Mouse (Mus musculus) forebrain, embryonic 12.5 days (tissue): Measurements from ENCODE around the gene Invs. TPM values are rescaled to one million over a fixed set of nuclear protein-coding genes. Genes with fewer than 3 reads are reported as not detected.

Experiments
- ATAC-seq: fragments of 200-750 bp; cut with Nextera tagmentation; 2 replicates; pipeline ENCODE4 v1.8.0; 2017; ENCODE audit warnings: moderate TSS enrichment; ENCODE audit not compliant: low FRiP score
- H3K27ac ChIP-seq: fragments of 300-500 bp; sonication (generic); 2 replicates; pipeline ENCODE4 v1.5.1; 2016; ENCODE audit warnings: mild to moderate bottlenecking
- H3K27me3 ChIP-seq: fragments of 300-500 bp; sonication (generic); 2 replicates; pipeline ENCODE4 v1.6.1; 2016; ENCODE audit warnings: mild to moderate bottlenecking
- H3K36me3 ChIP-seq: fragments of 300-500 bp; sonication (generic); replicated peaks from 2 replicates; pipeline ENCODE4 v1.6.1; 2016; ENCODE audit warnings: mild to moderate bottlenecking
- H3K4me1 ChIP-seq: fragments of 300-500 bp; sonication (generic); 2 replicates; pipeline ENCODE4 v1.6.1; 2016
- H3K4me2 ChIP-seq: fragments of 300-500 bp; sonication (generic); 2 replicates; pipeline ENCODE4 v1.6.1; 2016; ENCODE audit warnings: mild to moderate bottlenecking, moderate library complexity
- H3K4me3 ChIP-seq: fragments of 300-500 bp; sonication (generic); replicated peaks from 2 replicates; pipeline ENCODE4 v1.5.1; 2016; ENCODE audit warnings: mild to moderate bottlenecking
- H3K9ac ChIP-seq: fragments of 300-500 bp; sonication (generic); 2 replicates; pipeline ENCODE4 v1.6.1; 2016; ENCODE audit warnings: mild to moderate bottlenecking
- H3K9me3 ChIP-seq: fragments of 300-500 bp; sonication (generic); 2 replicates; pipeline ENCODE4 v1.6.1; 2016
- WGBS: fragments of 180-500 bp; shearing (Covaris S2); methylation state at CpG from one replicate; pipeline ENCODE4 v1.1.7; 2016; 5-methylcytosine and 5-hydroxymethylcytosine counted together
- polyA plus RNA-seq: library from polyadenylated mRNA; unstranded; fragments of >200 nt; fragmentation: Nextera tagmentation; extraction: Ambion mirVana; gene quantifications from 2 replicates; pipeline ENCODE4 v1.2.1, GENCODE M21; 2016

Invs gene
- 8.7 and 10.5 TPM in 2 replicates for polyA plus RNA-seq

DNA sequence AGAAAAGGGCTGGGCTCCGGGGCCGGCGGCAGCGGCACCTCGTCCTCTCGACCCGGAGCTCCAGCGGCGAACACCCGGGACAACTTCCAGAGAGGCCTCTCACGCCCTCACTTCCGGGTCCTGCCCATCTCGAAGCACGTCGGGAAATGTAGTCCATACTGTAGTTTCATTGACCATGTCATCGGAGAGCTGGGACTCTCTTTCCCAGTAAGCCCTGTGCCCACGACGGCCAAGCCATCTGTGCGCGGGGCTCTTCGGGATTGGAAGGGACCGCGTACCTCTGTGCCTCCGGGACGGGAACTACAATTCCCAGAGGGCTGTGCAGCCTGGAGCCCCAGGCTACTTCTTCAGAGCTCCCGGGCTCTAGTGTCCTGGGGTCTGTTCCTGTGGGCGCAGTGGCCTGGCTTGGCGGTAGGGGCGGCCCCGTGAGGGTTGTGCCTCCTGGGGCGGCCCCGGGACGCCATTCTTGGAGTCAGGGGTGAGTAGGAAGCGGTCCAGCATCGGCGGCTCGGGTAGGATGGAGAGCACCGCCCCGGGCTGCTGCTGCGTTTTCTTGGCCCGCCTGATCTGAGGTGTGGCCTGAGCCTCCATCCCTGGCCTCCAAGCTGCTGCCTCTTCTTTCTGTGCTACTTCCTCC lies at the start of gene Invs, which contains the start of gene Erp44:
TSS of gene Invs (plus strand) at position 263 of the 637 bp plus-strand sequence.
TSS of gene Erp44 (minus strand) at position 61 of the 637 bp plus-strand sequence.
- Histone ChIP-seq H3K4me3 (peak within 1 kb of the TSS; percentile 93), H3K36me3 (no peaks in the 10 kb centered on the region), H3K4me2 (peak within 1 kb of the TSS; percentile 91), H3K27me3 (no peaks in the 10 kb centered on the region), H3K4me1 (peaks cover 12% of the 10 kb centered on the region), H3K27ac (peak within 1 kb of the TSS; percentile 74), H3K9ac (peak within 1 kb of the TSS; percentile 85), H3K9me3 (no peaks in the 10 kb centered on the region)
- peak; percentile 99 for ATAC-seq
- WGBS, result under 1% methylated on average over 41 of the region's 41 CpGs

DNA sequence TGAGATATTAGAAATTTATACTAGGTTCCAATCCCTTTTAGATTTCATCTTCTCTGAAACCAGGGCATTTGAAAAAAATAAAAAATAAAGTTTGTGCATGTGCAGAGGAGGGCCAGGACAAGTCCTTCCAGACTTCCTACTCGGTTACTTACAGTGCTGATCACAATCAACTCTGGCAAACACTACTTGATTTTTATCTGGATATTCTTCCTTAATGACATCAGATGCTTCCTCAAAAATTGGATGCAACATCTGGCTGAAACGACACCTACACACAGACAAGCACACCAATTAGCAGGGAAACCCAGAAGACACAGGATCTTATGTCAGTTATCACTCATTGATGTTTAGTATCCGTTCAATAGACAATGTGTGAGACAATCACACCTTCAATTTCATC lies 42.8 kb upstream of the Invs start:
- no peak overlapping the region for H3K27ac ChIP-seq
- H3K9ac ChIP-seq, result no peak overlapping the region
- 0 out of 2 replicates have a peak, but pooled peaks cover 3% of the 10 kb centered on the region for H3K36me3 ChIP-seq
- 80% methylated on average over 3 of the region's 3 CpGs for WGBS
- H3K27me3 ChIP-seq, result no peaks in the 10 kb centered on the region
- no peak overlapping the region for H3K4me3 ChIP-seq
- no peaks in the 10 kb centered on the region for H3K4me1 ChIP-seq
- H3K4me2 ChIP-seq, result no peak overlapping the region
- no peak for ATAC-seq
- H3K9me3 ChIP-seq, result no peaks in the 10 kb centered on the region

DNA sequence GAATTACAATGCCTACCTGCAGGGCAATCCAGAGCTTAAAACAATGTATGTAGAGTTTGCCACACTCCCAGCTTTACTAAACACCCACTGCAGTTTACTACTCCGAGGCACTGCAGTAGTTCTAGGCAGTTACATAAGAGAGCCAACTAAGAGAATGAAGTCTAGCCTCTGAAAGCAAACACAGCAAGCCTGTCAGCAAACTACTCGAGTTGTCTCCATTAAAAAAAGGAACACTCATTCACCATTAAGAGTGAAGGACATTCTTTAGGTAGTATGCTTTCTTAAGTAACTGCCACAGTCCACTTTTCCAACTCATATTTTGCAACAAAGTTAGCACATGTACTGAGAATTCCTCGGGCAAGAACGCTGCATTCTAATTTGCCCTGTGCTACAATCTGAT lies 40.5 kb upstream of the Invs start:
- no peak overlapping the region for H3K27ac ChIP-seq
- H3K27me3 ChIP-seq, result no peaks in the 10 kb centered on the region
- ATAC-seq, result no peak
- 0 out of 2 replicates have a peak, but pooled peaks cover 3% of the 10 kb centered on the region for H3K36me3 ChIP-seq
- H3K4me1 ChIP-seq, result no peaks in the 10 kb centered on the region
- no peaks in the 10 kb centered on the region for H3K9me3 ChIP-seq
- H3K4me3 ChIP-seq, result no peak overlapping the region
- 95% methylated on average over 4 of the region's 4 CpGs for WGBS
- no peak overlapping the region for H3K4me2 ChIP-seq
- H3K9ac ChIP-seq, result no peak overlapping the region

DNA sequence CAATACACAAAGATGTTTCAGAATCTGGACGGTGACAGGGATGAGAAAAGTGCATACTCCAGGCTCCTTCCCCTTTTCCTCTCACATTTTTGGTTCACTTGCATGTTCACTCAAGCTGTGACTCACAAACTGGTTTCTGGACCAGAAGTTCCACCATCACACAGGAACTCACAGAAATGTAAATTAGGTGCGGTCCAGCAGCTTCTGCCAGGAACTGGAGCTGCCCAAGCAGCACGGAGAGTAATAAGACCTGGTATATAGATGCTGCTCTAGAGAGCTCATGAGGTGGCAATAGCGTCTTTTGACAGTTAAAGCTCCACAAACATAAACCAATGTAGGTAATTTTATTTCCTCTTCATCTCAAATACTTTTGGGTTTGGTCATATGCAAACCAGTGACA lies 37.1 kb upstream of the Invs start:
- Histone ChIP-seq H3K9me3 (no peaks in the 10 kb centered on the region), H3K4me1 (no peaks in the 10 kb centered on the region), H3K27ac (no peak overlapping the region), H3K4me3 (no peak overlapping the region), H3K9ac (no peak overlapping the region), H3K36me3 (no peaks in the 10 kb centered on the region), H3K27me3 (no peaks in the 10 kb centered on the region), H3K4me2 (no peak overlapping the region)
- ATAC-seq, result no peak
- 93% methylated on average over 4 of the region's 4 CpGs for WGBS

DNA sequence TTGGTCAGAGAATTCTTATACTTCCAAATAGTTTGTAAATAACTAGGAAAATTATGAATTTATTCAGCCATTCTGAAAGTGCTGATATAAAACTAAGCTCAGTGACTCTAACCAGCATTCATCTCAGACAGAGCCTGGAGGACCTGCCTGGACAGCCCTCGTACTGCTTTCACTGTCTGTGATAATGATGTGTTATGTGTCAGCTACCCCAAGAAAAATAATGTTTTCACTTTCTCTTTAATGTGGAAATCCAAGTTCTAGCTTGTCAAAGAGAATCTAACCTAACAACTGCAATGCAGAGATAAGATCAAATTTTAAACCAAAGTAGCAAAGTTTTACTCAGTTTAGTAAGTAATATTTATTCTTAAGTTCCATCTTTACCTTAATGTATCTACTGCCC lies 35.8 kb upstream of the Invs start:
- Histone ChIP-seq H3K9me3 (no peaks in the 10 kb centered on the region), H3K9ac (no peak overlapping the region), H3K4me1 (no peaks in the 10 kb centered on the region), H3K27me3 (no peaks in the 10 kb centered on the region), H3K36me3 (no peaks in the 10 kb centered on the region), H3K4me3 (no peak overlapping the region), H3K27ac (no peak overlapping the region), H3K4me2 (no peak overlapping the region)
- no peak for ATAC-seq
- 82% methylated on average over 1 of the region's 1 CpGs for WGBS

DNA sequence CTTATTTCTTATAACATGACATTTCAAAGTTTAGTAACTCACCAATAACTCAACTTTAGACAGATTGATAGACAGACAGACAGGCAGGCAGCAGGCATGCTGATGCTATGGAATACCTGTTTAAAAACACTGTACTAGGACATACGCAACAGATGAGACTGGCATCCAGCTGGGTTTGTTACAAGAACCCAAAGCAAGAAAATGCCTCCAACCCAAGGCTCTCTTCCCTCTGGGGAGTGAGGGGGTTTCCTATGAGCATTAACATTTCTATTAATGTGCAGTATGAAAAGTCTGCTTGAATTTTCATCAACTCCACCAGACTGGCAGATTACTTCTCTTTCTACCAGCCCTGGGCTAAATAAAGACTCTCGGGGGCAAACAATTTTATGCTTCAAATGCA lies 35.3 kb upstream of the Invs start:
- Histone ChIP-seq H3K27ac (no peak overlapping the region), H3K36me3 (no peaks in the 10 kb centered on the region), H3K27me3 (no peaks in the 10 kb centered on the region), H3K9me3 (no peaks in the 10 kb centered on the region), H3K4me3 (no peak overlapping the region), H3K9ac (no peak overlapping the region), H3K4me2 (no peak overlapping the region), H3K4me1 (no peaks in the 10 kb centered on the region)
- ATAC-seq, result no peak
- WGBS, result 94% methylated on average over 2 of the region's 2 CpGs

DNA sequence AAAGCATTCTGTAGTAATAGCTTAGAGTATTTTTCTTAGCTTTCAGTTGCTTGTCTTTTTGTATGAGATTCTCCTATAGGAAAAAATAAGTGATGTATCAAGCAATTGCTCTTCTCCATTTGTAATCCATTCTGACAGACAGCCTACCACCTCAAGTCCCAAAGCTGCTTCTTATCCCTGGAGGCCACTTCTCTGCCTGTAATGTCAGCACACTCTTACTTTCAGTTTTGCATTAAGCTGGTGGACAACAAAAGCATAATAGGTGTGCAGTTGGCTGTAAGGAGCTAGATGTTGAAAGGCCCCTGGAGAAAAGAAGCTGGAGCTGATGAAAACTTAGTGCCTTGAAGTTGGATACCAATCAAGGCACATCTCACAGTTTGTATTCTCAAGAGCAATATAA lies 26.3 kb upstream of the Invs start:
- no peaks in the 10 kb centered on the region for H3K4me1 ChIP-seq
- no peak overlapping the region for H3K9ac ChIP-seq
- no peak overlapping the region for H3K4me3 ChIP-seq
- no peaks in the 10 kb centered on the region for H3K36me3 ChIP-seq
- no peak overlapping the region for H3K4me2 ChIP-seq
- H3K27me3 ChIP-seq, result no peaks in the 10 kb centered on the region
- no peak for ATAC-seq
- H3K9me3 ChIP-seq, result no peaks in the 10 kb centered on the region
- no peak overlapping the region for H3K27ac ChIP-seq

DNA sequence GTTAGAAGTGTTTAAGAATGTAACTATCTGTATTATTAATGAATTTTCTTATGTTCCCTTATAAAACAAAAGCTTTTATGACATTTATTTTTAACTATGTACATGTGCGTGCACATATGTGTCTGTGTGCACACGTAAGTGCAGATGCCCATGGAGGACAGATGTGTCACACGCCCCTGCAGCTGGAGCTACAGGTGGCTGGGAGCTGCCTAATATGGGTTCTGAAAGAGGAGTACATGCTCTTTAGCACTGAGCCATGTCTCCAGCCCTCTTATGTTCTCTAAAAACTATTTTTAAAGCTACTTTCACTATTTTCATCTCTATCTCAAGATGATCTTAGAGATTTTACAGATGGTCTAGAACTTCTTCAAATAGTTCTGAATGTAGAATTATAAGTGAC lies 21.5 kb upstream of the Invs start:
- Histone ChIP-seq H3K4me3 (no peak overlapping the region), H3K27me3 (no peaks in the 10 kb centered on the region), H3K27ac (no peak overlapping the region), H3K36me3 (no peaks in the 10 kb centered on the region), H3K9me3 (no peaks in the 10 kb centered on the region), H3K4me2 (no peak overlapping the region), H3K4me1 (no peaks in the 10 kb centered on the region), H3K9ac (no peak overlapping the region)
- WGBS, result 91% methylated on average over 3 of the region's 3 CpGs
- ATAC-seq, result no peak

DNA sequence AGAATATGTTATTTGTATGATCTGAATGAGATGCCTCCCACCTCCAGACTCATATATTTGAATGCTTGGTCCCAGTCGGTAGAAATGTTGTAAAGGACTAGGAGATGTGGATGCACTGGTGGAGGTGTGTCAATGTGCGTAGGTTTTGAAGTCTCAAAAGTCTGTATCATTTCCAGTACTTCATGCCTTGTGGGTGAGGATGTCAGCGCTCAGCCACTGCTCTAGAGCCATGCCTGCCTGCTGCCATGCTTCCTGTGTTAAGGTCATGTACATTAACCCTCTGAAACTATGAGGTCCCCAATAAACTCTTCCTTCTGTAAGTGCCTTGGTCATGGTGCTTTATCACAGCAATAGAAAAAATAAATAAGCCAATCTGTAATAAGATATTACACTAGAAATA lies 11.9 kb upstream of the Invs start:
- Histone ChIP-seq H3K27ac (no peak overlapping the region), H3K4me2 (no peak overlapping the region), H3K9me3 (no peaks in the 10 kb centered on the region), H3K4me3 (no peak overlapping the region), H3K9ac (no peak overlapping the region), H3K36me3 (no peaks in the 10 kb centered on the region), H3K4me1 (peaks cover 6% of the 10 kb centered on the region), H3K27me3 (no peaks in the 10 kb centered on the region)
- 87% methylated on average over 3 of the region's 3 CpGs for WGBS
- ATAC-seq, result no peak

DNA sequence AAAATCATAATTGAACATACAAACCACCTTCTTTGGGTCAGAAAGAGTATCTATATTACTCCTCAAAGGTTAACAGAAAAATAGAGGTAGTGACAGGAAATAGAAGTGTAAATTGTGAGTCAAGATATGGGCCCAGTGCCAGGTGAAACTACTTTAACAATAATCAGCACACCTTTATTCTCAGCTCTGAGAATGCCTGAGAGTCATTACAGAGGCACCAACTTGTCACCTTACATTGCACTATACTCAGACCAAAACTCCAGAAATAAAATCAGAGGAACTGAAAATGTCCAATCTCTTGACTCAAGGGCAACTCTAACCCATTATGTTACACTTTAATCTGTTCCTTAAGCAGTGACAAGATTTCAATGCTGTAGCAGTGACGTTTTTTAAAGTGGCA lies 11.4 kb upstream of the Invs start:
- ATAC-seq, result no peak
- H3K4me2 ChIP-seq, result no peak overlapping the region
- H3K9ac ChIP-seq, result no peak overlapping the region
- no peak overlapping the region for H3K4me3 ChIP-seq
- no peaks in the 10 kb centered on the region for H3K36me3 ChIP-seq
- WGBS, result 86% methylated on average over 1 of the region's 1 CpGs
- H3K27me3 ChIP-seq, result no peaks in the 10 kb centered on the region
- H3K4me1 ChIP-seq, result peaks cover 6% of the 10 kb centered on the region
- no peaks in the 10 kb centered on the region for H3K9me3 ChIP-seq
- H3K27ac ChIP-seq, result no peak overlapping the region

DNA sequence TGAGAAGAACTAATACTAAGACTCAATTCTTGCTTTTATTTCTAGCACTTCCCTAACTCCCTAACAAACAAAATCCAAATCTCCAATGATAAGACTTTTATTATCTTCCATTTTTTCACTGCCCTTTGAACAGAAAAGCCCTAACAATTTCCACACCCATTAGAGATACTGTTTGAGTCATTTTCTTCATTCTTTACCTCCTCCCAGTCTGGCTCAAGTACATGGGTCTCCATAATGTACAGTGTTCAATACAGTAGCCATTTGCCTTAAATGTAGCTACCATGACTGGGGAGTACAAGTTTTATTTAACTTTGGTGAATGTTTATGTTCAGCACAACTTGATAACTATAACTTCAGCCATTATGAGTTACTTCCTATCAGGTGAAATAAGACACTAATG lies 9.0 kb upstream of the Invs start:
- Histone ChIP-seq H3K27ac (no peak overlapping the region), H3K9ac (no peak overlapping the region), H3K36me3 (no peaks in the 10 kb centered on the region; the same call in 1 of the 2 replicates), H3K4me1 (peaks cover 6% of the 10 kb centered on the region), H3K4me3 (no peak overlapping the region), H3K27me3 (no peaks in the 10 kb centered on the region), H3K9me3 (no peaks in the 10 kb centered on the region), H3K4me2 (no peak overlapping the region)
- ATAC-seq, result no peak

DNA sequence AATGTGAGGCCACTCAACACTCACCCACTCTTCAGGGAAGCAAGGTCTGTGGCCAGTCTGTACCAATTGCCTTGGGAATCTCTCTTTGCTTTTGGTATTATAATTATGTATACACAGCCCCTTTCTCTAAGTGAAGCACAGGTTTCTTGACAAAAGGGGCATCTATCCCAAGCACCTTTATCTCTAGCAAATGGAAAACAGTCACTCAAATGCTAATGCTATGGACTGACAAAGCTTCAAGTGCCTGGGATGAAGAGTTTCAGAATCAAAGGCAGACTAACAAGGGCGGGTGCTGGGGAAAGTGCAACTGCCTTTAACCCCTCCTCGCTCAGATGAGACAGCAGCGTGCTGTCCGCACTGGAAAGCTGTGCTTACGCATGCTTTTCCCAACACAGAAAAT lies 7.7 kb upstream of the Invs start:
- no peaks in the 10 kb centered on the region; the same call in 1 of the 2 replicates for H3K36me3 ChIP-seq
- no peak overlapping the region for H3K4me2 ChIP-seq
- no peak overlapping the region for H3K9ac ChIP-seq
- no peak overlapping the region for H3K27ac ChIP-seq
- no peaks in the 10 kb centered on the region for H3K9me3 ChIP-seq
- no peak for ATAC-seq
- 28% methylated on average over 5 of the region's 5 CpGs for WGBS
- H3K27me3 ChIP-seq, result no peaks in the 10 kb centered on the region
- H3K4me3 ChIP-seq, result no peak overlapping the region
- H3K4me1 ChIP-seq, result peaks cover 6% of the 10 kb centered on the region

DNA sequence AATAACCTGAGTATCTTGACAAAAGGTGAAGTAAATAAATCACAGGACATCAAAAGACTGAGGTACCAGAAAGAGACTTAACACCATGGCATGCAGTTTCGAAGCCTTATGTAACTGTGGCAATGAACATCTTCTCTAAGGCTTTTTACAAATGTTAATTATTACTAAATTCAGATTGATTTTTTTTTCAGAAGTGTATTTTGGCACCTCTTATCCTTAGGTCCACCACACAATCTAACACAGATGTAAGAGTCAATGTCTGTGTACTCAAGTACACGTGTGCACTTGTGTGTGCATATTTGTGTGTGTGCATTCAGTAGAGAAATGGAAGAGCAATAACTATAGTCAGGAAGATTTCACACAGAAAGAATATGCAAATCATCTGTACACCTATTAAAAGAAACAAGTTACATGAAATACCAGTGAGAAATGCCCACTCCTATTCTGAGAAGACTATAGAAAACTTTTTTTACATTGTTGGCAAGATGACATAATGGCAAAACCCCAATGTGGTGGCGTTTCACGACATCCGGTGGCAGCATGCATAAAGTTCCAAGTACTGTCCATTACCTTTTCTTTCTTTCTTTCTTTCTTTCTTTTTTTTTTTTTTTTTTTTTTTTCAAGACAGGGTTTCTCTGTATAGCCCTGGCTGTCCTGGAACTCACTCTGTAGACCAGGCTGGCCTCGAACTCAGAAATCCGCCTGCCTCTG lies 6.3 kb upstream of the Invs start:
- no peak for ATAC-seq
- no peak overlapping the region for H3K27ac ChIP-seq
- H3K36me3 ChIP-seq, result no peaks in the 10 kb centered on the region; the same call in 1 of the 2 replicates
- WGBS, result 95% methylated on average over 7 of the region's 7 CpGs
- no peak overlapping the region for H3K9ac ChIP-seq
- no peak overlapping the region for H3K4me2 ChIP-seq
- peaks cover 6% of the 10 kb centered on the region for H3K4me1 ChIP-seq
- no peaks in the 10 kb centered on the region for H3K9me3 ChIP-seq
- H3K27me3 ChIP-seq, result no peaks in the 10 kb centered on the region
- H3K4me3 ChIP-seq, result no peak overlapping the region
